Mouse (Mus musculus): ENCODE results near the gene Utp14b. TPM values are rescaled to one million over a fixed set of nuclear protein-coding genes. Genes with fewer than 3 reads are reported as not detected.

Utp14b gene
- 0.63 and 0.64 TPM in 2 replicates for polyA plus RNA-seq (2015; fragmentation: Nextera tagmentation; extraction: Ambion mirVana)

DNA sequence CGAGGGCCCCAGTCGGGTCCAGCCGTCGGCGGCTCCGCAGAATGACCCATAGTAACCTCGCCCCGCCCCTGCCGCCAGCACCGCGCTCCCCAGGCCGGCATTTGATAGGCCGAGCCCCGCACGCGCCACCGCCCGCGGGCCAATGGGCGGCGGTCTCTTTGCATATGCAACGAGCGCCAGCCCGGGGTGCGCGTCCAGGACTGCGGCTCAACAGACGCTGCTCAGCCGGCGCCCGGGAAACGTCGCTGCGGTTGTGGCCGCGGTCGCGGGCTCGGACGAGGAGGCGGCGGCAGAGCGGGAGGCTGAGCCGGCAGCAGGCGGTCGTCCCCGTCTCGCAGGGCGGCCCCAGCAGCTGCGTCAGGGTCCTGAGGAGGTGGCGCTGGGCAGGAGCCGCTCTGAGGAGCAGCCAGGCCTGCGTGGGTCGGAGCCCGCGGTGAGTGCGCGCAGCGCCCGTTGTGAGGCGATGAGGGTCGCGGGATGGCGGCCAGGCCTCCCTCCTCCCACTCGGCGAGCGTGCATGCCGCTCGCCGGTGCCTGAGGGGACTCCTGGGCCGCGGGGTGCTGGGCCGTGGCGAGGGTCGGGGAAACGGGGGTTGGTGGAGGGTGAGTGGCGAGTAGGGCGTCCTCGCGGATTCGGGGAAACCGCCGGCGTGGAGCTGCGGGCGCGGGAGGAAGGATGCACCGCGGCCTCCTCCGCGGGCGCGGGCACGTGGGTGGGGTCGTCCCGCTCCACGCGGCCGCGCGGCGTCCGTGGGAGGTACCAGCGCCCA is at the start of gene Utp14b, which contains the start of gene Acsl3:
Utp14b (plus strand) TSS at position 368 of the 770 bp plus-strand sequence.
Acsl3 (plus strand) TSS at position 155 of the 770 bp plus-strand sequence.
- Histone ChIP-seq H3K36me3 (ENCODE audit: control insufficient read depth, insufficient read depth) (no peaks in the 10 kb centered on the region), H3K27ac (ENCODE audit: low read length) (peak within 1 kb of the TSS; percentile 81), H3K27me3 (ENCODE audit: control insufficient read depth, insufficient read depth, low read depth, low read length) (no peaks in the 10 kb centered on the region), H3K4me1 (ENCODE audit: control insufficient read depth, low read depth, low read length) (peaks cover 24% of the 10 kb centered on the region), H3K4me3 (ENCODE audit: low read depth, low read length) (peak within 1 kb of the TSS; percentile 90), H3K4me2 (ENCODE audit: low read depth, low read length) (peak within 1 kb of the TSS; percentile 95), H3K9me3 (replicated peaks; ENCODE audit: control insufficient read depth, low read length) (no peaks in the 10 kb centered on the region), H3K9ac (ENCODE audit: low read depth, low read length) (peak within 1 kb of the TSS; percentile 91)
- peak; percentile 100 for ATAC-seq (ENCODE audit: low read depth)
- WGBS (ENCODE audit: insufficient replicate concordance): under 1% methylated on average over 91 of the region's 104 CpGs

DNA sequence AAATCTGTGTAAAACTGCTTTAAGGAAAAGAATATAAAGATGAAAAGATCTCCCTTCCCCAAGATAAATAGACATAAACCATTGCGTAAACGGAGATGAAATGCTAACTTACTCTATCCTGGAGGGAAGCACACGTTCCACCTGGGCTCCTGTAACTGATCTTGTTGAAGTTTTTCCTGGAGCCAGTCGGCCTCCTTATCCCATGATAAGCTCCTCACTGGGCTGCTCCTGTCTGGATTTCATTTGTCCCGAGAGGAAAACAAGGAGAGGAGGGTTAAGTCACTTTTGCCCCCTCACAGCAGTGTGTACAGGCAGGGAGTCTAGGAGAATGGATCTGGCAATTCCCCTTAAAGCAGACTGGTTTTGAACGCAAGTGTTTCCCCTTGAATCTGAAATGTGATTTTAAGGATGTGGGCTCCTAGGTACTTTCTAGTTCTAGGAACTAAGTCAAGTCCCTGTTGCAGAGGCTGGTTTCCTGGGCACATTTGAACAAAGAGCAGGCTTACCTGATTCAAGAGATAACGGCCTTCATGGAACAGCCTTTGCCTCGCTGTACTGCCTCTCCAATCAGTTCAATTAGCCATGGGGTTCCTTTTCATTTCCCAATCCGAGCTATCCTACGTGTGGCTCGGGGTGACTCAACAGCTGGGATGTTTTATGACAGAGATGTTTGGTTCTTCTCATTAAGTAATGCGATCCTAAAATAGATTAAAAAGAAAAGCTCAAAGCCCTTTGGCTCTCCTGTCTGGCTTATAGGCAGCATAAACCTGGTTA is 48.5 kb upstream of the Utp14b start:
- H3K9me3 ChIP-seq (replicated peaks; ENCODE audit: control insufficient read depth, low read length): no peaks in the 10 kb centered on the region
- H3K9ac ChIP-seq (ENCODE audit: low read depth, low read length): no peak overlapping the region
- no peak overlapping the region for H3K27ac ChIP-seq (ENCODE audit: low read length)
- no peak for ATAC-seq (ENCODE audit: low read depth)
- WGBS (ENCODE audit: insufficient replicate concordance): 38% methylated on average over 12 of the region's 12 CpGs
- no peaks in the 10 kb centered on the region for H3K36me3 ChIP-seq (ENCODE audit: control insufficient read depth, insufficient read depth)
- H3K4me3 ChIP-seq (ENCODE audit: low read depth, low read length): no peak overlapping the region
- no peaks in the 10 kb centered on the region for H3K27me3 ChIP-seq (ENCODE audit: control insufficient read depth, insufficient read depth, low read depth, low read length)
- H3K4me2 ChIP-seq (ENCODE audit: low read depth, low read length): no peak overlapping the region
- H3K4me1 ChIP-seq (ENCODE audit: control insufficient read depth, low read depth, low read length): no peaks in the 10 kb centered on the region

DNA sequence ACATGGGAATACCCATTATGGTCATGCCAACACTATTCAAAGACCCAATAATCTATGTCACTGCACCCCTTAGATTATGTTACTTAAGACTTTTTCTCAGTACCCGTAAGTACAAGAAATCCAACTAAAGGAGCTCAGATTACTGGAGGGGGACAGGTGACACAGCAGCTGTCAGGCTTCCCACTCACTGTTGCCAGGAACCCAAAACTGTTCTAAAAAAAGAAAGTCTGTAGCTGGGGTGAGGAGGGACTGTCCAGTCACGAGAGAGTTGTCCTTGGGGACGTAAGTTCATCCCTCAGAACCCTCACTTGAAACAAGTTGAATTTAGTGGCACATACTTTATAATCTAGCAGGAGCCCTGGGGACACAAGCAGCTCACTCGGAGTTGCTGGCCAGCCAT is 46.8 kb upstream of the Utp14b start:
- Histone ChIP-seq H3K27ac (ENCODE audit: low read length) (no peak overlapping the region), H3K9ac (ENCODE audit: low read depth, low read length) (no peak overlapping the region), H3K4me1 (ENCODE audit: control insufficient read depth, low read depth, low read length) (no peaks in the 10 kb centered on the region), H3K4me3 (ENCODE audit: low read depth, low read length) (no peak overlapping the region), H3K9me3 (replicated peaks; ENCODE audit: control insufficient read depth, low read length) (no peaks in the 10 kb centered on the region), H3K27me3 (ENCODE audit: control insufficient read depth, insufficient read depth, low read depth, low read length) (no peaks in the 10 kb centered on the region), H3K36me3 (ENCODE audit: control insufficient read depth, insufficient read depth) (no peaks in the 10 kb centered on the region), H3K4me2 (ENCODE audit: low read depth, low read length) (no peak overlapping the region)
- 55% methylated on average over 4 of the region's 4 CpGs for WGBS (ENCODE audit: insufficient replicate concordance)
- ATAC-seq (ENCODE audit: low read depth): no peak

DNA sequence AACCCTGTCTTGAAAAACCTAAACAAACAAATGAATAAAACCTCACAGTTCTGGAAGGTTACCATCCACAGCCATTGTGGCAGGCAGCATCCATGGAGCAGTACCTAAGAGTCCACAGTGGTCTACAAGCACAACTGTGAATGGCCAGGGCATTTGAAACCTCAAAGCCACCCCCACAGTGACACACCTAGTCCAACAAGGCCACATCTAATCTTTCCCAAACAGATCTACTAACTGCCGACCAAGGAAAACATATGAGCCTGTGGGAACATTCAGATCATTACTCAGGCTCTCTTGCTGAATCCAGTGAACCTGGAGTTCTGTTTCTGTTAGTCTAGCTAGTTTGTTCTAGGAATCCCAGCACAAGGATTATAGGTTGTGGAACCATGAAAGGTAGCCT is 44.9 kb upstream of the Utp14b start:
- Histone ChIP-seq H3K4me3 (ENCODE audit: low read depth, low read length) (no peak overlapping the region), H3K4me1 (ENCODE audit: control insufficient read depth, low read depth, low read length) (no peaks in the 10 kb centered on the region), H3K27me3 (ENCODE audit: control insufficient read depth, insufficient read depth, low read depth, low read length) (no peaks in the 10 kb centered on the region), H3K27ac (ENCODE audit: low read length) (no peak overlapping the region), H3K36me3 (ENCODE audit: control insufficient read depth, insufficient read depth) (no peaks in the 10 kb centered on the region), H3K4me2 (ENCODE audit: low read depth, low read length) (no peak overlapping the region), H3K9me3 (replicated peaks; ENCODE audit: control insufficient read depth, low read length) (no peaks in the 10 kb centered on the region), H3K9ac (ENCODE audit: low read depth, low read length) (no peak overlapping the region)
- WGBS (ENCODE audit: insufficient replicate concordance): 50% methylated on average over 1 of the region's 1 CpGs
- ATAC-seq (ENCODE audit: low read depth): no peak

DNA sequence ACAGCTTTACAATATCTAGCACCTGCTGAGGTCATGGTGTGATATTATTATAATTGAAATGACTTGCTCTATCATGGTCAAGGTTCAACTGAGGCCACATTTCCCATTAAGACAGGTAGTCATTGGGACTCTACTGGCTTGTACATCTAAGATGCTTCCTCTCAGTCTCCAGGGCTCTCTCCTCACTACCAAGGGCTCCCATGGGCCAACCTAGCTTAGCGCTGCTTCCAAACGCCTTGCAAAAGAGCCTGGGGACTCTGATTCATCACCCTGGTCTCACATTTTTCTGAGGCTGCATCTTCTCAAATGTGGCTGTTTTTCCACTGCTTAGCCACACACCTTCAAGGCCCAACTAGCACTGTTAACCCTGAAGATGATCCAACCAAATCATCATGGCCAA is 33.5 kb upstream of the Utp14b start:
- Histone ChIP-seq H3K9me3 (replicated peaks; ENCODE audit: control insufficient read depth, low read length) (no peaks in the 10 kb centered on the region), H3K4me3 (ENCODE audit: low read depth, low read length) (no peak overlapping the region), H3K27me3 (ENCODE audit: control insufficient read depth, insufficient read depth, low read depth, low read length) (no peaks in the 10 kb centered on the region), H3K4me2 (ENCODE audit: low read depth, low read length) (no peak overlapping the region), H3K27ac (ENCODE audit: low read length) (no peak overlapping the region), H3K36me3 (ENCODE audit: control insufficient read depth, insufficient read depth) (no peaks in the 10 kb centered on the region), H3K9ac (ENCODE audit: low read depth, low read length) (no peak overlapping the region), H3K4me1 (ENCODE audit: control insufficient read depth, low read depth, low read length) (no peaks in the 10 kb centered on the region)
- WGBS (ENCODE audit: insufficient replicate concordance): 90% methylated on average over 2 of the region's 2 CpGs
- no peak for ATAC-seq (ENCODE audit: low read depth)

DNA sequence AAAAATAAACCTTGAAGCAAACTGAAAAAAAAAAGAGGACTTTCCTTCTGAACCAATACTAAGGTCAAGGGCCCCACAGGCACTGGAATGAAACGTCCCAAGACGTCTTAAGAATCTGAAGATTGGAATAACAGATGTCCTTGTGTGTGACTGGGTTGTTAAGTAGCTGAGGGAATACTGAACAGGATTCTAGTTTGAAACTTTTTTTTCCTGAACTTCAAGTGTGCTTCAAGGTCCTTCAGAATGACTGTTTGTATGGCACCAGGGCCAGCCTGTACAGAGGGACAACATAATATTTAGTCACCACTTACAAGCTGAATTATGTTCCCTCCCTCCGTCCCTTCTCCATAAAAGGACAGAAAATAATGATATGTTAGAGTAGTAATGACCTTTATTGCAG is 23.4 kb upstream of the Utp14b start:
- Histone ChIP-seq H3K4me1 (ENCODE audit: control insufficient read depth, low read depth, low read length) (no peaks in the 10 kb centered on the region), H3K9me3 (replicated peaks; ENCODE audit: control insufficient read depth, low read length) (no peaks in the 10 kb centered on the region), H3K27me3 (ENCODE audit: control insufficient read depth, insufficient read depth, low read depth, low read length) (no peaks in the 10 kb centered on the region), H3K36me3 (ENCODE audit: control insufficient read depth, insufficient read depth) (no peaks in the 10 kb centered on the region), H3K4me2 (ENCODE audit: low read depth, low read length) (no peak overlapping the region), H3K27ac (ENCODE audit: low read length) (no peak overlapping the region), H3K4me3 (ENCODE audit: low read depth, low read length) (no peak overlapping the region), H3K9ac (ENCODE audit: low read depth, low read length) (no peak overlapping the region)
- no peak for ATAC-seq (ENCODE audit: low read depth)
- 55% methylated on average over 3 of the region's 3 CpGs for WGBS (ENCODE audit: insufficient replicate concordance)

DNA sequence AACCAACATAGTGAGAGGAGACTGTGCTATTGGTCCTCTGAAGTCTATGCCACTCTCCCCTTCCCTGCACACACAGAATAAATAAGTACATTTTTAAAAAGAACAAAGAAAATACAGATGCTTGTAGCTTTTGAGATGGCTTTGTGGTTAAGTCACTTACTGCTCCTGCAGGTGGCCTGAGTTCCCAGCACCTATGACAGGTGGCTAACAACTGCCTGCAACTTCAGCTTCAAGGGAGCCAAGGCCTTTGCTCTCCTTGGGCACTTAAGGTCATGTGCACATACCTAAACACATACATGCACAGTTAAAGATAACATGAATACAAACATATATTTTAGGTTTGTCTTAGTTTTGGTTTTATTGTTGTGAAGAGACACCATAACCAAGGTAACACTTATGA is 17.0 kb upstream of the Utp14b start:
- Histone ChIP-seq H3K4me3 (ENCODE audit: low read depth, low read length) (no peak overlapping the region), H3K27me3 (ENCODE audit: control insufficient read depth, insufficient read depth, low read depth, low read length) (no peaks in the 10 kb centered on the region), H3K36me3 (ENCODE audit: control insufficient read depth, insufficient read depth) (no peaks in the 10 kb centered on the region), H3K4me2 (ENCODE audit: low read depth, low read length) (no peak overlapping the region), H3K27ac (ENCODE audit: low read length) (no peak overlapping the region), H3K4me1 (ENCODE audit: control insufficient read depth, low read depth, low read length) (no peaks in the 10 kb centered on the region), H3K9ac (ENCODE audit: low read depth, low read length) (no peak overlapping the region), H3K9me3 (replicated peaks; ENCODE audit: control insufficient read depth, low read length) (no peaks in the 10 kb centered on the region)
- ATAC-seq (ENCODE audit: low read depth): no peak

DNA sequence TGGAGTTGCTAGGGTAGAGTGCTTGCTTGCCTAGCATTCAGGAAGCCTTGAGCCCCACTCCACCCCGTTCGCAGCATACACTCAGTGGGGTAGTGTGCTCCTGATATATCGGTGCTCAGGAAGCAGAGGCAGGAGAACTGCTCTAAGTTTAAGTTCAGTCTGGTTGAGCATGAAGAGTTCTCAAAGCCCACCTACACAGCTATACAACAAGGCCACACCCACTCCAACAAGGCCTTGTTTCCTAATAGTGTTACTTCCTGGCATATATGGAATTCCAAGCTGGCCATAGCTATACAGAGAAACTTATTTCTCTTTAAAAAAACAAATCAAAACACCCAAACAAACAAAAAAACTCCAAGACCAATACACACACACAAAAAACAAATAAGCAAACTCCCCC is 16.0 kb upstream of the Utp14b start:
- no peaks in the 10 kb centered on the region for H3K36me3 ChIP-seq (ENCODE audit: control insufficient read depth, insufficient read depth)
- 75% methylated on average over 3 of the region's 3 CpGs for WGBS (ENCODE audit: insufficient replicate concordance)
- no peak overlapping the region for H3K4me2 ChIP-seq (ENCODE audit: low read depth, low read length)
- H3K9ac ChIP-seq (ENCODE audit: low read depth, low read length): no peak overlapping the region
- H3K4me3 ChIP-seq (ENCODE audit: low read depth, low read length): no peak overlapping the region
- ATAC-seq (ENCODE audit: low read depth): no peak
- H3K4me1 ChIP-seq (ENCODE audit: control insufficient read depth, low read depth, low read length): no peaks in the 10 kb centered on the region
- no peaks in the 10 kb centered on the region for H3K27me3 ChIP-seq (ENCODE audit: control insufficient read depth, insufficient read depth, low read depth, low read length)
- H3K9me3 ChIP-seq (replicated peaks; ENCODE audit: control insufficient read depth, low read length): no peaks in the 10 kb centered on the region
- H3K27ac ChIP-seq (ENCODE audit: low read length): no peak overlapping the region

DNA sequence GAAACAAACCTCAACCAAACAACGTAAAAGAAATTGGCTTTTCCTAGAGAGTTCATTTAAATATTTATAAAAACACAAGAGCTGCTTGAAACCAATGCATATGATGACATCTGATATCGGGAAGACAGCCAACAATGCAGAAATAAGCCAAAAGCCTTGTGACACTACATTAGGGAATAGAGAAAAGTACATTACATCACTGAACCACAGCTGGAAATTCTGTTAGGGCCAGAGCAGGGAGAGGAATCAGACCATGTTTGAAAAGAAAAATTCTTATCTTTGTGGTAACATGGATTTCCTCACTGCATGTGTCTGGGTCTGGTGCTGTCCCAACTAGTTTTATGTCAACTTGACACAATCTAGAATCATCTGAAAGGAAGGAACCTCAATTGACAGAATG is 15.6 kb upstream of the Utp14b start:
- Histone ChIP-seq H3K36me3 (ENCODE audit: control insufficient read depth, insufficient read depth) (no peaks in the 10 kb centered on the region), H3K9ac (ENCODE audit: low read depth, low read length) (no peak overlapping the region), H3K27me3 (ENCODE audit: control insufficient read depth, insufficient read depth, low read depth, low read length) (no peaks in the 10 kb centered on the region), H3K4me3 (ENCODE audit: low read depth, low read length) (no peak overlapping the region), H3K4me1 (ENCODE audit: control insufficient read depth, low read depth, low read length) (no peaks in the 10 kb centered on the region), H3K9me3 (replicated peaks; ENCODE audit: control insufficient read depth, low read length) (no peaks in the 10 kb centered on the region), H3K4me2 (ENCODE audit: low read depth, low read length) (no peak overlapping the region), H3K27ac (ENCODE audit: low read length) (no peak overlapping the region)
- whole genome bisulfite sequencing (ENCODE audit: insufficient replicate concordance): 53% methylated on average over 2 of the region's 2 CpGs
- no peak for ATAC-seq (ENCODE audit: low read depth)
